Mouse (Mus musculus) cerebellum, adult 2 months (tissue): Measurements from ENCODE around the gene Cyp2r1. TPM values are rescaled to one million over a fixed set of nuclear protein-coding genes. Genes with fewer than 3 reads are reported as not detected.
"Not testable (repeated sequence)": the region's sequence is repeated elsewhere in the genome, so short reads cannot be mapped to it uniquely, and the experiment has no call there.

ENCODE experiments used
- DNase-seq, 2 experiments: peaks; one replicate each; pipeline ENCODE4 v3.0.0; 2021
- H3K27ac ChIP-seq: fragments of 200-500 bp; 2 replicates; pipeline ENCODE4 v1.5.1; 2012; ENCODE audit warnings: low read length, control low read depth, inconsistent platforms; ENCODE audit not compliant: insufficient read depth
- H3K27me3 ChIP-seq: fragments of 200-500 bp; 2 replicates; pipeline ENCODE4 v1.6.1; 2012; ENCODE audit warnings: inconsistent platforms, mild to moderate bottlenecking, low read length, moderate library complexity; ENCODE audit not compliant: control insufficient read depth, insufficient read depth
- H3K4me1 ChIP-seq: fragments of 200-500 bp; 2 replicates; pipeline ENCODE4 v1.6.1; 2011; ENCODE audit warnings: low read length; ENCODE audit not compliant: control insufficient read depth, insufficient read depth
- H3K4me3 ChIP-seq: fragments of 200-500 bp; replicated peaks from 2 replicates; pipeline ENCODE3; 2011; ENCODE audit warnings: mild to moderate bottlenecking, low read depth, low read length, control low read depth; ENCODE audit not compliant: insufficient read depth
- CTCF ChIP-seq: fragments of 200-500 bp; IDR thresholded peaks from 2 replicates; pipeline ENCODE4 v1.5.1; 2011; ENCODE audit warnings: low read depth, mild to moderate bottlenecking, control low read depth, low read length, moderate library complexity, borderline replicate concordance; ENCODE audit not compliant: insufficient read depth
- POLR2A ChIP-seq: fragments of 200-500 bp; IDR thresholded peaks from 2 replicates; pipeline ENCODE4 v1.6.1; 2011; ENCODE audit warnings: low read length, control low read depth, borderline replicate concordance; ENCODE audit not compliant: insufficient read depth
- WGBS: fragments of 180-500 bp; shearing (Covaris S2); methylation state at CpG from one replicate; pipeline ENCODE4 v1.1.7; 2018; 5-methylcytosine and 5-hydroxymethylcytosine counted together
- polyA plus RNA-seq: library from polyadenylated mRNA; depleted of rRNA; stranded (reverse); fragments of >200 nt; gene quantifications from 2 replicates; pipeline ENCODE4 v1.2.3, GENCODE M21; 2012; rRNA removed

Gene Cyp2r1
- polyA plus RNA-seq: 0.06 and 0.13 TPM in 2 replicates

DNA sequence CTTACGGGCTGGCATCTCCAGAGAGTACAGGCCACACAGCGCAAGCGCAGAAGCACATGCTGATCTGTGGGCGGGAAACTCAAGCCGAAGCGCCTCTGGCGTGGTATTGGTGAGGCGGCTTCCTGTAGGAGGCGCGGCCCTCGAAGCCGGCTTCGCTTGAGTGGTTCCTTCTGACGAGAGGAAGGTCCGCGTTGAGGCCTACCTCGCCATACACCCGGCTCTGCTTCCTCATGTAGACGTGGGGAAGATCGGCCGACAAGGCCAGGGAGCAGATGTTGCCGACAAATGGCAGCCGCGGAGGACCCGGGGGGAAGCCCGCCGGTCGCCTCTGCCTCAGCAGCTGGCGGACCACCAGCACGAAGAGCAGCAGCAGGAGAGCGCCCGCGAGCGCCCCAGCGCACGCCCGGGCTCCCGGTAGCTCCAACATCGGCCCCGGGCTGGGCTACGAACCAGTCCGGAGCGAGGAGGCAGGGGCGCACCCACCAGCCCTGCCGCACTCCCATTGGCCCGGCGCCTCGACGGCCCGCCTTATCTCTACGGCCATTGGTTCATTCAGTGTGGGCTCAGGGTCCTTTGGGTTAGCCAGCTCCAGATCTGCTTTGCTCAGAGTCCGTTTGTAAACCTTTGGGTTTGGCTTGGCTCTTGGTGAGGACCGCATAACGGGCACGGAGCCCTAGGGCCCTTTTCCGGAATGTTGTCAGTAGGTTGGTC is at the start of gene Cyp2r1:
Gene Cyp2r1, minus strand, starts transcription at position 442 of the 711 bp plus-strand sequence.
- H3K4me1 ChIP-seq: no peaks in the 10 kb centered on the region; the same call in 1 of the 2 replicates
- peak; percentile 71 to 78 for DNase-seq
- TF ChIP-seq POLR2A (no peak), CTCF (no peak)
- peak within 1 kb of the TSS; percentile 73 for H3K4me3 ChIP-seq
- no peaks in the 10 kb centered on the region for H3K27me3 ChIP-seq
- WGBS: 2% methylated on average over 56 of the region's 56 CpGs
- H3K27ac ChIP-seq: no peak within 1 kb of the TSS

DNA sequence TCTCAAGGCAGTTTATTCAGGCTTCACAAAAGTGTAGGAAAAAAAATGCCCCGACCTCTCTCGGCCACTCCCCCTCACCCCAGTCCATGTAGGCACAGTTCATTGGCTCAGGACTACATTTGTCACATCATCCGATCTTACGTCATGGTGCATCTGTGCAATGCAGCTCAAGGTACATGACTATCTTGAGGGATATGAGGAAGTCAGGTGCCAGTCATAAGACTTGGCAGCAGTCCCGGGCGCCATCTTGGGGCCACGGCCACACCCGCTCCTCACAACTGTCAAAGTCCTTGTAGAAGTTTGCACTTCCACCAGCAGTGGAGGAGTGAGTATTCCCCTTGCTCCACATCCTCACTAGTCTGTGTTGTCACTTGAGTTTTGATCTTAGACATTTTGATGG is 31.6 kb upstream of the Cyp2r1 start:
- H3K27me3 ChIP-seq, H3K4me3 ChIP-seq, H3K27ac ChIP-seq, H3K4me1 ChIP-seq, DNase-seq: not testable (repeated sequence)
- WGBS: 94% methylated on average over 8 of the region's 8 CpGs

DNA sequence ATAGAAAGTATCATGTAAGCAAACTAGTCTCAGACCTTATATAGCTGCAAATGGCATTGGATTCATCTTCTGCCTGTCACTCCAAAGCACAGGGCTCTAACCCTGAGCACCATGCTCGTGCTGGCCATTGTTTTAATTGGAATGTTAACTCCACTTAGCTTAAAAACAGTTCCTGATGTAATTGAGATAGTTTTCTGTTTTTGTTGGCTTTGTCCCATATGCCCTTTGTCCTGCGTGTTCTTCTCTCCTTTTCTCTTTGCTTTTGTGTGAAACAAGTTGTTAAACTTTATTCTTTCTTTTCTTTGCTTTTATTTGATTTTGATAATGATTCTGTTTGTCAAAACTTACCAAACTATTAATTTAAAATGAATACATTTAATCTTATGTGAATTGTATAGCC is 19.7 kb upstream of the Cyp2r1 start:
- Histone ChIP-seq H3K4me1 (no peaks in the 10 kb centered on the region), H3K27me3 (no peaks in the 10 kb centered on the region; the same call in 1 of the 2 replicates), H3K4me3 (no peak overlapping the region), H3K27ac (no peak overlapping the region)
- TF ChIP-seq CTCF (no peak), POLR2A (no peak)
- WGBS: 68% methylated on average over 2 of the region's 2 CpGs
- DNase-seq: no peak

DNA sequence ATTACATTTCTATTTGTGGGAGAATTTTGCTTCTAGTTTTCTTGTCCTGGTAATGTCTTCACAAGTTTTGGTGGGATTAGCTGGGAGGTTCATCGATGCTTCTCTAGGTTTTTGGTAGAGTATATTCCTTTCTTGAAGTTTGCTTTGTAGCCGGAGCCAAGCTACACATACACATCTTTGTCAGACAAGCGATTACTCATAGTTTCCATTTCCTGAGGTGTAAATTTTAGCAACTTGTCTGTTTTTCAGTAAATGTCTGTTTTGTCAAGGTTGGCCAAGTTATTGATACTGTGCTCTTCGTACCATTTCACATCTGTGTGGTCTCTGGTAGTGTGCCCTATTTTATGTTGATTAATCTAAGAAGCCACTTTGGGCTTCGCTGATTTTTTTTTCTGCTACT is 18.4 kb upstream of the Cyp2r1 start:
- TF ChIP-seq POLR2A: no peak
- no peak for TF ChIP-seq CTCF
- no peak overlapping the region for H3K27ac ChIP-seq
- WGBS: 91% methylated on average over 5 of the region's 5 CpGs
- H3K27me3 ChIP-seq: no peaks in the 10 kb centered on the region; the same call in 1 of the 2 replicates
- DNase-seq: no peak
- H3K4me1 ChIP-seq: no peaks in the 10 kb centered on the region
- no peak overlapping the region for H3K4me3 ChIP-seq

DNA sequence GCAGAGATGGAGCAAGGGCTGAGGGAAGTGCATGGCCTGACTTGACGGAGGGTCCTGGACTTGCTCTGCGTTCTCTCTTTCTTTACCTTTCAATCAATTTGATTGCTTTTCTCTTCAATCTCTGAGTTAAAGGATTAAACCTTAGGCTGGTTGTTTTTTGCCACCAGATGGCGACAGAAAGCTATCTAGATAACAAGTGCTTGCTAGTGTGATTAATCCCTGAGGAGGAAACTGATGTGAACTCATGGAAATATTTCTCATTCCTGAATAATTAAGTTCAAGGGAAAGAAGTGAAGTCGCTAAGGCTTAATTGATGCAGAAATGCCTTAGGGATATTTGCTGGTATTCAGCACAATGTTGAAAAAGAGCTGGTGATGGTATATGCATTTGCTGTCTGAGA is 17.7 kb upstream of the Cyp2r1 start:
- H3K4me3 ChIP-seq: no peak overlapping the region
- no peak overlapping the region for H3K27ac ChIP-seq
- WGBS: 4% methylated on average over 4 of the region's 4 CpGs
- TF ChIP-seq CTCF (peak; percentile 40; the same call in 1 of the 2 replicates), POLR2A (no peak)
- no peaks in the 10 kb centered on the region for H3K4me1 ChIP-seq
- H3K27me3 ChIP-seq: no peaks in the 10 kb centered on the region; the same call in 1 of the 2 replicates
- DNase-seq: peak; percentile 19 to 24

DNA sequence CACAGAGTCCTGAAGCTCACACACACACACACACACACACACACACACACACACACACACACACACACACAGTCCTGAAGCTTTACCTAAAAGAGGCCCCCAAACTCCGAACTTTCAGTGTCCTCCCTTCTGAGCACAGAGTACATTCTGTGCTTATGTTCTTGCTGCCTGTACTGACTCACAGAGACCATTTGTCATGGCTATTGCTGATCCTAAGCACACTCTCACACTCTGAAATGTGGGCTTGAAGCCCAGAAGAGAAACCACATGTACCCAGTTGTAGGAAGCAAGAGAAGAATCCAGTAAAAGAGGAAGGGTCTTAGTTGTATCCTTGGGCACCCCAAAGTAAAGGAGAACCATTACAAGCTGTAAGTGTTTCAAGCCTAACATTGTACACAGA is 14.9 kb upstream of the Cyp2r1 start:
- no peak for DNase-seq
- 88% methylated on average over 1 of the region's 1 CpGs for WGBS
- TF ChIP-seq CTCF (no peak), POLR2A (no peak)

DNA sequence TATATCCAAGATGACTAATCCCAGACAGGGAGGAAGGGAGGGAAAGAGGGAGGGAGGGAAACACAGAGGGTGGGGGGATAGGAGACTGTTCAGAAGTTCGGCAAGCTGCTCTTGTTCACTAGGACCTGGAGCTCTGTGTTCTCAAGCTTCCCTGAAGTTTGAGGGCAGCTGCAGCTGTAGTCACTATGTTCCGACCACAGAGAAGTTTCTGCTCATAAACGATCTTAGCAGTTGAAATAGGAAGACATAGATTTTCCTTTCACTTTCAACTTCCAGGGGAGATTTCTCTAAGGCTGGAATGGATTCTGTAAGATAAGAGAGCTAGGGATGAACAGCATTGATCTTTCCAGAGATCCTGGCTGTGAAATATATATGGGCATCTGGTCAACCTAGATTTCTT is 14.2 kb upstream of the Cyp2r1 start:
- 85% methylated on average over 3 of the region's 3 CpGs for WGBS
- DNase-seq: no peak
- Histone ChIP-seq H3K27me3 (no peaks in the 10 kb centered on the region; the same call in 1 of the 2 replicates), H3K27ac (no peak overlapping the region), H3K4me3 (no peak overlapping the region), H3K4me1 (no peaks in the 10 kb centered on the region)
- TF ChIP-seq POLR2A: no peak
- no peak for TF ChIP-seq CTCF

More for the DNA sequence above, 14.9 kb upstream of the Cyp2r1 start:
- H3K27me3 ChIP-seq: no peaks in the 10 kb centered on the region; the same call in 1 of the 2 replicates
- H3K4me3 ChIP-seq: no peak overlapping the region
- H3K27ac ChIP-seq: no peak overlapping the region
- H3K4me1 ChIP-seq: no peaks in the 10 kb centered on the region

DNA sequence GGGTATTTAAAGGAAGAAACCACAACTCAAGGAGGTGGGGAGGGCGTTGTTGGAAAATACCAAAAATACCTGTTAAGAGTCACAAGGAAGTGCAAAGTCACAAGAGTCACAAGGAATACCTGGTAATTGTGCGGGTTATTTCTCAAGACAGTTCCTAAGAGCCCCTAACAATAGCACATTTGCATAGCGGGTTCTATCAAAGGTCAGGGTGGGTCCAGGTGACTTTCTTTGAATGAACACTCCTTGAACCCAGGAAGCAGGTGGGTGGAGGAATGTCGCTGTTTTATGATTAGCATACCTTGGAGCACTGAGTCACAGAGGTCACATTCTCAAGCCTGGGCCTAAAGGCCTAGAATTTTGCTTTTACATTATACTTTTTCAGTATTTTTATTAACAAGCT is 11.1 kb upstream of the Cyp2r1 start:
- H3K27me3 ChIP-seq, H3K27ac ChIP-seq, H3K4me1 ChIP-seq, H3K4me3 ChIP-seq, DNase-seq: not testable (repeated sequence)
- WGBS: 93% methylated on average over 4 of the region's 4 CpGs
